Mouse (Mus musculus) intestine, postnatal 0 days (tissue): ENCODE results near the gene Wdr20. TPM values are rescaled to one million over a fixed set of nuclear protein-coding genes. Genes with fewer than 3 reads are reported as not detected.
"Not testable (repeated sequence)": the region's sequence is repeated elsewhere in the genome, so short reads cannot be mapped to it uniquely, and the experiment has no call there.

Experiments used
- ATAC-seq: fragments of 200-750 bp; cut with Nextera tagmentation; 2 replicates; pipeline ENCODE4 v1.8.0; 2017; ENCODE audit warnings: mild to moderate bottlenecking, moderate TSS enrichment, moderate library complexity
- H3K27ac ChIP-seq: fragments of 300-500 bp; sonication (generic); 2 replicates; pipeline ENCODE4 v1.5.1; 2014; ENCODE audit warnings: mild to moderate bottlenecking, low read depth, low read length, moderate library complexity
- H3K27me3 ChIP-seq: fragments of 300-500 bp; sonication (generic); replicated peaks from 2 replicates; pipeline ENCODE4 v1.6.1; 2014; ENCODE audit warnings: low read length, mixed read lengths; ENCODE audit not compliant: control insufficient read depth, insufficient read depth
- H3K36me3 ChIP-seq: fragments of 300-500 bp; sonication (generic); 2 replicates; pipeline ENCODE4 v1.6.1; 2014; ENCODE audit warnings: mild to moderate bottlenecking, moderate library complexity; ENCODE audit not compliant: control insufficient read depth, insufficient read depth
- H3K4me1 ChIP-seq: fragments of 300-500 bp; sonication (generic); replicated peaks from 2 replicates; pipeline ENCODE4 v1.6.1; 2014; ENCODE audit warnings: antibody characterized with exemption, low read length, mixed read lengths; ENCODE audit not compliant: control insufficient read depth, insufficient read depth
- H3K4me2 ChIP-seq: fragments of 300-500 bp; sonication (generic); replicated peaks from 2 replicates; pipeline ENCODE4 v1.6.1; 2014; ENCODE audit warnings: low read depth, mild to moderate bottlenecking, moderate library complexity
- H3K4me3 ChIP-seq: fragments of 300-500 bp; sonication (generic); 2 replicates; pipeline ENCODE4 v1.5.1; 2014; ENCODE audit warnings: low read depth, low read length
- H3K9ac ChIP-seq: fragments of 300-500 bp; sonication (generic); 2 replicates; pipeline ENCODE4 v1.6.1; 2014; ENCODE audit warnings: mild to moderate bottlenecking, low read depth, low read length
- H3K9me3 ChIP-seq: fragments of 300-500 bp; sonication (generic); 2 replicates; pipeline ENCODE4 v1.6.1; 2016; ENCODE audit warnings: mixed run types; ENCODE audit not compliant: control insufficient read depth
- CTCF ChIP-seq: sonication (generic); IDR thresholded peaks from 2 replicates; pipeline ENCODE4 v1.5.1; 2016; ENCODE audit warnings: low read depth, mild to moderate bottlenecking, control low read depth, antibody characterized with exemption, moderate library complexity
- WGBS: fragments of 180-500 bp; shearing (Covaris S2); extraction: QIAGEN DNeasy Blood & Tissue Kit; methylation state at CpG from one replicate; pipeline ENCODE4 v1.1.7; 2014; 5-methylcytosine and 5-hydroxymethylcytosine counted together
- polyA plus RNA-seq: library from polyadenylated mRNA; unstranded; fragments of >200 nt; fragmentation: Nextera tagmentation; extraction: Ambion mirVana; gene quantifications from 2 replicates; pipeline ENCODE4 v1.2.1, GENCODE M21; 2015

Wdr20 gene
- 12.3 and 14.7 TPM in 2 replicates for polyA plus RNA-seq

DNA sequence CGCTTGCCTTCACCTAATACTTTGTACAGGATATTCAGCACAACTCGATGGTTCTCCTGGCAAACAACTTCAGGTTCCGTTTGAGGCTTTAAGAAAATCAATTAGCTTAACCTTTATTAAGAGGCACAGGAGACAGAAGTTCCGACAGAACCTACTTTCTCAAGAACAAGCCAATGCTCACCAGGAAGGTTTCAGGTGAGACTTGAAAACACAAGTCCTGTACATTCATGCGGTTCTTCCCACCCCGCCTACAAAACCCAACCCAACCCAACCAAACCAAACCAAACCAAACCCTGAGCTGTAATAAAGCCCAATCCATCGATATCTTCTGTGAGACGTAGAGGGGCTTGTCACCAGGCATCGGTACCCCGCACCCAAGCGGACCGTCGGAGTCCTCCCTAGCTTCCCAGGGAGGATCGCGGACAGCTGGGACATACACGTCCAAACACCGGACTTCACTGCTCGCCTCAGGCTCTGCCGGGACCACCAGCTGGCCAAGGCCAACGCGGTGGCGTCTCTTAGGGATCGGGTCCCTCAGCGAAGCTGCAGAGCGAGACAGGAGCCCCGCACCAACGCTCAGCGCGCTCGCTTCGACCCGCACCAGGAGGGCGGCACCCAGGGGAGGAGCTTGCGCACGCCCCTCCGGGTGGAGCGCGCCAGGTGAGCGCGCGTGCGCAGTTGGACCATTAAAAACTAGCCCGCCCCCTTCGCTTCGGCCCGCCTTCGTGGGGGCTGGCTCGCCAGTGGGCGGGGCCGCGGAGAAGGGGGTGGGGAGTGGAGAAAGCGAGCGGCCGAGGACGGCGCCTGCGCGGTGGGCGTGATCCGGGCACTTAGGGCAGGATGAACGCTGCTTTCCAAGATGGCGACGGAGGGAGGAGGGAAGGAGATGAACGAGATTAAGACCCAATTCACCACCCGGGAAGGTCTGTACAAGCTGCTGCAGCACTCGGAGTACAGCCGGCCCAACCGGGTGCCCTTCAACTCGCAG is at the start of gene Wdr20:
Wdr20 (plus strand) TSS at position 775 of the 988 bp plus-strand sequence.
- WGBS, result under 1% methylated on average over 67 of the region's 69 CpGs
- Histone ChIP-seq H3K27ac (peak within 1 kb of the TSS; percentile 71), H3K4me2 (peak within 1 kb of the TSS; percentile 98), H3K27me3 (no peaks in the 10 kb centered on the region), H3K36me3 (0 out of 2 replicates have a peak, but pooled peaks cover 5% of the 10 kb centered on the region), H3K4me3 (peak within 1 kb of the TSS; percentile 99), H3K9me3 (no peaks in the 10 kb centered on the region), H3K4me1 (peaks cover 13% of the 10 kb centered on the region; the same call in 1 of the 2 replicates), H3K9ac (peak within 1 kb of the TSS; percentile 96)
- no peak for TF ChIP-seq CTCF
- peak; percentile 97 for ATAC-seq

DNA sequence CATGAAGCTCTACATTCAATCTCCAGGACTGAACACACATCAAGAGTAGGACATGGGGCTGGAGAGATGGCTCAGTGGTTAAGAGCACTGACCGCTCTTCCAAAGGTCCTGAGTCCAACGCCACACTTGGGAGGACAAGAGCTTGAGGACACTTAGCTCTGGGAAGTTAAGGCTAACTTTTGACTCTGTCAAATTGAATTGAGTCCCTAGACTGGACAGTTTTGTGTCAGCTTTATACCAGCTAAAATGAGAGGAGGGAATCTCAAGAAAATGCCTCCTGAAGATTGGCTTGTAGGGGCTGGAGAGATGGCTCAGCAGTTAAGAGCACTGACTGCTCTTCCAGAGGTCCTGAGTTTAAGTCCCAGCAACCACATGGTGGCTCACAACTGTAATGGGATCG is 48.8 kb upstream of the Wdr20 start:
- H3K9me3 ChIP-seq, H3K9ac ChIP-seq, H3K4me3 ChIP-seq, H3K27ac ChIP-seq, H3K4me1 ChIP-seq, ATAC-seq, H3K27me3 ChIP-seq, H3K4me2 ChIP-seq: not testable (repeated sequence)
- H3K36me3 ChIP-seq, result peaks cover 34% of the 10 kb centered on the region
- WGBS, result 82% methylated on average over 3 of the region's 3 CpGs

DNA sequence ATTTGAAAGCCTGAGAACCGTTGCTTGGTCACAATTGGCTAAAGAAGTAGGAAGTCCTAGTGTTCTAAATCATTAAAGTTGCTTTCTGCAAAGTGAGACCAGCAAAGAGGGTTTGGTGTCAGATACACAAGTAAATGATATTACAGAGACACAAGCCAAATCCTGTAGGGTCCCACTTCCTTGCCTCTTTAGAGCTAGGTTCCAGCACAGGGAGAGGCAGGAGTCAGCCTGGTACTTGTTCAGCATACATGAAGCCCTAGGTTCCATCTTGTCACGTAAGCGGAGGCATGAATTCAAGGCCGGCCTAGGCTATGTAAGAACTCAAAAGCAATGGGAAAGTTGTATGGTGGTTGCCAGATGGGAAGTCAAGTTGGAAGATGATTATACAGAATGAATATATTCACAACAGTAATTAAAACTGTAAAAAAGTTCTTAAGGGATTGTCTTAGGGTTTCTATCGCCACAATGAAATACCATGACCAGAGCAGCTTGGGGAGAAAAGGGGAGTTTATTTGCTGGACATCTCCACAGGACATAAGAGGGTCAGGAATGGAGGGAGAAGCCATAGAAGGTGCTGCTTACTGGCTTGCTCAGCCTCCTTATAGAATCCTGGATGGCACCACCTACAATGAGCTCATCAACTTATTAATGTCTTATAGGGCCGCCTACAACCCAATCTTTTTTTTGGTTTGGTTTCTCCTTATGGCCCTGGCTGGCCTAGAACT is 47.7 kb upstream of the Wdr20 start:
- TF ChIP-seq CTCF, result no peak
- no peaks in the 10 kb centered on the region for H3K9me3 ChIP-seq
- peaks cover 34% of the 10 kb centered on the region for H3K36me3 ChIP-seq
- WGBS, result 88% methylated on average over 6 of the region's 6 CpGs
- H3K9ac ChIP-seq, result no peak overlapping the region
- H3K27ac ChIP-seq, result 0 out of 2 replicates have a peak overlapping the region, but pooled peaks have one; percentile 2
- no peaks in the 10 kb centered on the region for H3K27me3 ChIP-seq
- no peak for ATAC-seq
- no peak overlapping the region for H3K4me2 ChIP-seq
- H3K4me3 ChIP-seq, result no peak overlapping the region
- H3K4me1 ChIP-seq, result no peaks in the 10 kb centered on the region

DNA sequence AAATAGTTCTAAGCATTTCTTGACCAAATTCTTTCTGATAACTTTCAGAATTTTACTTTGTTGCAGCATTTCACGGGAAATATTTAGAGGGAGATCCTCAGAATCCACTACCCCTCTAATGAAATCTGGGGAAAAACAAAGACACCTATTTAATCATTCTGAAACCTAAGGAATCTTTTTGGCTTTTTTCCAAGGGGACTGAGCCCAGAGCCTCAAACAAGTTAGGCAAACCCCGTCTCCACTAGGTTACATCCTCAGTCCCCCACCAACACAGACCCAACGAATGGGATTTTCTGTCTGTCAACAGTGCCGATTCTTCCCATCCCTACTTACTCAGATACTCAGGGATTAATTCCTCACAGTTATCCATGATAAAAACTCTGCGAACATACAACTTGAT is 44.4 kb upstream of the Wdr20 start:
- H3K9me3 ChIP-seq, H3K9ac ChIP-seq, H3K4me3 ChIP-seq, H3K4me1 ChIP-seq, H3K27ac ChIP-seq, H3K4me2 ChIP-seq, H3K27me3 ChIP-seq, ATAC-seq: not testable (repeated sequence)
- 61% methylated on average over 5 of the region's 5 CpGs for WGBS
- peaks cover 34% of the 10 kb centered on the region for H3K36me3 ChIP-seq

DNA sequence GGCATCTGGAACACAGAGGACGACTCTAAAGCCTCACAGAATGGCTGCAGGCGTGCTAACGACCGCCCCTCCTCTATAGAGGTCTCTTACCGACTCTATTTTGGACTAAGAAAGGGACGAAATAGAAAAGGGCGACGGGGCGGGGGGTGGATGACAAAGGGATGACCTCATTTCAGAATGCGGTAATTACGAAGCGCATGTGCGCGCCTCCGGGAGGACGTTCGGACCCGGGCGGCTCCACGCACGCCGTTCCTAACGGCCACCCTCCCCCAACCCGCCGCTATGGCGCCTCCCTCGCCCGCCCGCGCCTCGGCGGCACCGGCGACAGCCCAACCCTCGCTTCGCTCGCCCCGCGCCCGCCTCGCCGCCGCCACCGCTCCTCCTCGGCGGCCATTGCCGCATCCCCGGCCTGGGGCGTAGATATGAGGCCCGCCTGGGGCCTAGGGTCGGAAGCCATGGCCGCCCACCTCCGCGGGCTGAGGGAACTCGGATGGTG is 42.0 kb upstream of the Wdr20 start:
- peak overlapping the region; percentile 89 for H3K4me2 ChIP-seq
- H3K27me3 ChIP-seq, result no peaks in the 10 kb centered on the region
- H3K4me1 ChIP-seq, result no peaks in the 10 kb centered on the region
- no peak for TF ChIP-seq CTCF
- peak; percentile 48 for ATAC-seq
- H3K27ac ChIP-seq, result peak overlapping the region; percentile 88
- peak overlapping the region; percentile 96 for H3K9ac ChIP-seq
- no peaks in the 10 kb centered on the region for H3K9me3 ChIP-seq
- H3K4me3 ChIP-seq, result peak overlapping the region; percentile 100
- WGBS, result under 1% methylated on average over 44 of the region's 55 CpGs
- peaks cover 18% of the 10 kb centered on the region for H3K36me3 ChIP-seq
